Mouse (Mus musculus) myocyte (in vitro differentiated cells): ENCODE results near the gene Tmprss3.

Experiments used
- MAX ChIP-seq: IDR thresholded peaks from one replicate; pipeline ENCODE4 v1.6.1; 2011; ENCODE audit warnings: low read depth, mild to moderate bottlenecking, control low read depth
- MYOD1 ChIP-seq, 3 experiments: IDR thresholded peaks; one replicate each; pipeline ENCODE4 v1.6.1; 2011; ENCODE audit warnings: control low read depth in 2 of 3, low read depth in 2 of 3, mild to moderate bottlenecking in 2 of 3, moderate library complexity in 1 of 3; ENCODE audit not compliant: insufficient read length in 2 of 3, control insufficient read depth in 1 of 3
- POLR2A ChIP-seq: IDR thresholded peaks from one replicate; pipeline ENCODE4 v1.6.1; 2011; ENCODE audit warnings: low read depth, mild to moderate bottlenecking, control low read depth, moderate library complexity; ENCODE audit not compliant: insufficient read length
- TCF12 ChIP-seq: IDR thresholded peaks from one replicate; pipeline ENCODE4 v1.6.1; 2011; ENCODE audit warnings: mild to moderate bottlenecking, control low read depth; ENCODE audit not compliant: poor library complexity, insufficient read depth, severe bottlenecking
- USF1 ChIP-seq: IDR thresholded peaks from one replicate; pipeline ENCODE4 v1.6.1; 2011; ENCODE audit warnings: low read depth, mild to moderate bottlenecking, control low read depth, moderate library complexity

DNA sequence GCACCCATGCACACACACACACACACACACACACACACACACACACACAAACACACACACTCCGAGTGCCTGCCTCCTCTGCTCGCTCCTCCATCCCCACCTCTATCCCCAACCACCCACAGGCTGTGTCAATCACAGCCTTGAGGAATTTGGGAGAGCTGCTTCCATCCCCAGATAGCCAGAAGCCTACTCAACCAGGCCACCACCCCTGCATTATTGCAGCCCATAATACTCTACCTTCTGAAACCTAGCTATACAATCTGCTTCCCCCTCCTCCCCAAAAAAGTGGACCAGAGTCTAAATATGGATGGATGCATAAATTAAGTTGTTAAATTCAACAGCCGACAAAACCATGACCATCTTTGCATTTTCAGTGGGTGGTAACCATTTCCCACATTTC, 27.6 kb upstream of the Tmprss3 start:
- no peak for TF ChIP-seq POLR2A
- TF ChIP-seq MAX = no peak
- no peak for TF ChIP-seq USF1
- TF ChIP-seq TCF12 = no peak
- no peak for TF ChIP-seq MYOD1 (IDR thresholded peaks at IDR 0.05; ENCODE audit: control insufficient read depth in 1 of 3, insufficient read length in 2 of 3, low read depth in 2 of 3)
